Mouse (Mus musculus): ENCODE measurements at regions not wholly inside any gene's neighbourhood (a gene's known extent, or its start where the extent isn't known, plus 50 kb on each side); places are given as distances from the start of the nearest gene placed in this dataset.

GRCm38 (mm10) chr2:45817945-45818719 lies 700.9 kb upstream of the Zeb2 start:
- TF ChIP-seq REST (IDR thresholded peaks at IDR 0.05; ENCODE audit: insufficient read depth, insufficient read length) (no peak), POLR2A (IDR thresholded peaks at IDR 0.05; ENCODE audit: insufficient read length, low read depth) (no peak), USF1 (IDR thresholded peaks at IDR 0.05; ENCODE audit: low read depth) (no peak), SRF (IDR thresholded peaks at IDR 0.05; ENCODE audit: control insufficient read depth, insufficient read length, low read depth) (no peak), MYOD1 (IDR thresholded peaks at IDR 0.05; ENCODE audit: control insufficient read depth in 1 of 3, insufficient read length in 2 of 3, low read depth in 2 of 3) (no peak), E2F4 (IDR thresholded peaks at IDR 0.05; ENCODE audit: insufficient read depth) (no peak), POLR2AphosphoS2 (IDR thresholded peaks at IDR 0.05; ENCODE audit: insufficient read length, low read depth) (no peak), MAX (IDR thresholded peaks at IDR 0.05; ENCODE audit: low read depth) (no peak), MYOG (IDR thresholded peaks at IDR 0.05; ENCODE audit: control insufficient read depth in 1 of 3, insufficient read depth in 1 of 3, insufficient read length in 2 of 3, low read depth in 2 of 3) (no peak), TCF3 (IDR thresholded peaks at IDR 0.05; ENCODE audit: insufficient read length, low read depth) (no peak), TCF12 (IDR thresholded peaks at IDR 0.05; ENCODE audit: insufficient read depth, poor library complexity, severe bottlenecking) (no peak), CEBPB (IDR thresholded peaks at IDR 0.05; ENCODE audit: insufficient read depth, poor library complexity, severe bottlenecking) (no peak)
